Mouse (Mus musculus) limb, embryonic 12.5 days (tissue): Measurements from ENCODE around the gene Mccc2. TPM values are rescaled to one million over a fixed set of nuclear protein-coding genes. Genes with fewer than 3 reads are reported as not detected.

Source experiments
- polyA plus RNA-seq: library from polyadenylated mRNA; unstranded; fragments of >200 nt; fragmentation: Nextera tagmentation; extraction: Ambion mirVana; gene quantifications from 2 replicates; pipeline ENCODE4 v1.2.1, GENCODE M21; 2016

Gene Mccc2
- polyA plus RNA-seq, 1 experiment from 2014 or later, result 52.7 TPM

Other genes with a start within 250 kb of the Mccc2 start
- gene Cartpt, start 114.5 kb downstream of the Mccc2 start, polyA plus RNA-seq, result 0.36 TPM in 1 of 2 replicates, not detected in the other
- 31.1 and 40.2 TPM in 2 replicates for gene Bdp1, start 88.4 kb upstream of the Mccc2 start, polyA plus RNA-seq
- gene Serf1, start 92.4 kb upstream of the Mccc2 start, polyA plus RNA-seq, result 267 and 269 TPM in 2 replicates
- 55.0 and 59.5 TPM in 2 replicates for gene Smn1, start 109.2 kb upstream of the Mccc2 start, polyA plus RNA-seq
- 0.15 and 0.29 TPM in 2 replicates for gene Naip2, start 186.5 kb upstream of the Mccc2 start, polyA plus RNA-seq
- 0.05 TPM in 1 of 2 replicates, not detected in the other for gene Naip5, start 230.7 kb upstream of the Mccc2 start, polyA plus RNA-seq